Mouse (Mus musculus) adrenal gland, postnatal 10 days (tissue): ENCODE measurements at regions not wholly inside any gene's neighbourhood (a gene's known extent, or its start where the extent isn't known, plus 50 kb on each side); places are given as distances from the start of the nearest gene placed in this dataset.

ENCODE experiments used
- DNase-seq: peaks from one replicate; pipeline ENCODE4 v3.0.0; 2021; ENCODE audit warnings: mixed read lengths

- no peak for DNase-seq
Observed at GRCm38 (mm10) chr5:45027876-45028275, 228.4 kb upstream of the Ldb2 start.

DNA sequence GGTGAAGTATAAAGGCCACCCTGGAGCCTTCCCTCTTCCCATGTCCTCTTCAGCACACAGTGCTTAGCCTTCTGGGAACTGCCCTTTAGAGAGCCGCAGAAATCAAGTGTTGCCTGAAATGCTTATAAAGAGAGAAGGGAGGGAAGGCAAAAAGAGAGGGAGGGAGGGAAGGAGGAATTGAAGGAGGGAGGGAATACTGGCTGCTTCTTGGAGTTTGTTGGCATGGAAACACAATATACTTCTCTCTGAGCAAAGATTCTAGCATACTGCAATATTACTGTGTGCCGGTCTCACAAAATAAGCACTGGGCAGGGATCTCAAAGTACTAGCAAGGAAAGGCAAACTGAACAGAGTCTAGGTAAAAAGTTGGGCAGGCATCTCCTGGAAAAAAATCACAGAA, 225.9 kb upstream of the Ldb2 start:
- no peak for DNase-seq

DNA sequence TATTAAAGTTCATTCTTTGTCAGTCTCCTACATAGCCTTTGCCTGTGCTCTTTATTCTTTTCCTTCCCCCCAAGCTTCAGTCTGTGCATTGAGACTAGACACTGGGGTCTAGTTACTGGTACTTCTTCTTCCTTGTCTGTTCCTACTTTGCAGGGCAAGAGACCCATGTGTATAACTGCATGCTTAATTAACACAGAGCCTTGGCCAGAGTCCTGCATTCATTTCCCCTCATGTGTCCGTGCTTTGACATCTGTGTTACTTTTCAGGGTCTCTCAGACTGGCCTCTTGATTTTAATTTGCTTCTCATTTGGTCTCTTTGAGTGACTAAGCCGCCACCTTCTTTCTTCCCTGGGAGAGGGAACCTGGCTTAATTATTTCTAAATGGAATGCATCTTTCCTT, 208.4 kb upstream of the Ldb2 start:
- DNase-seq = no peak

- DNase-seq = no peak
Observed at GRCm38 (mm10) chr5:45000996-45001395, 201.5 kb upstream of the Ldb2 start.

DNA sequence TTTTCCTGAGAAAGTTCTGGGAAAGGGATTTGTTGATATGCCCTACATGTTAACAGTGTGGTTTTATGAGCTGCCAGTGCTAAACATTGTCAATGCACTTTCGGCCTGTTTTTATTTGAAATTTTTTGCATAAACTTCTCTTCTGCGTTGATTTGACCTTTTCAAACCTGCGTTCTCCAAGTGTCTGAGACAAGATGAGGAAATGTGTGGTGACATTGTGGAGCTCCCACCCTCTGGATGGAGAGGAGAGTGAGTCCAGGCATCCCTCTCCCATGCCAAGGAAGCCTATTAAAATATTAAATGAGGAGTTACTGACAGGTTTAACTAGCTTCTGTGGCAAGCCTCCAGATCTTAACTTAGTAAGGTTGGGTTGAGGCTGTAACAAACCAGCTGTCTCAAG, 199.6 kb upstream of the Ldb2 start:
- no peak for DNase-seq

GRCm38 (mm10) chr5:44975456-44976195, 176.1 kb upstream of the Ldb2 start:
- peak; percentile 20 for DNase-seq

GRCm38 (mm10) chr5:44943023-44943921, 143.8 kb upstream of the Ldb2 start:
- DNase-seq = peak; percentile 46

DNA sequence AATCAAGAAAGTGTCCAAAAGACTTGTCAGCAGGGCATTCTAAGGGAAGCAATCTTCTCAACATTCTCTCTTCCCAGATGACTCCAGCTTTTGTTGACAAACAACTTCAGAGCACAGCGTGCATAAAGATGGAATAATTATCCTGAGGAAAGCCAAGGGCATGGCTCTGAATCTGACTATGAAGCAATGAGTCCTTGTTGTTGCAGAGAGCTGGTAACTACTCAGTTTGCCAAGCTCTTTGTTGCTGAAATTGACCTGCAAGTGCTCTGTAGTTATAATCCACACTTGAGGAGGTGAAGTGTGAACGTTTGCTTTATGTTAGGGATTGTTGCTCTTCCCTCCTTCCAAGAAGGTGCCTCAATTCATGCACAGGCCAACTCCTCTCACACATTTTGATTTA, 143.1 kb upstream of the Ldb2 start:
- peak; percentile 15 for DNase-seq

- DNase-seq = peak; percentile 6
Observed at GRCm38 (mm10) chr5:44925476-44925875, 126.0 kb upstream of the Ldb2 start.

- no peak for DNase-seq
Observed at GRCm38 (mm10) chr5:44922129-44922775, 122.8 kb upstream of the Ldb2 start.

DNA sequence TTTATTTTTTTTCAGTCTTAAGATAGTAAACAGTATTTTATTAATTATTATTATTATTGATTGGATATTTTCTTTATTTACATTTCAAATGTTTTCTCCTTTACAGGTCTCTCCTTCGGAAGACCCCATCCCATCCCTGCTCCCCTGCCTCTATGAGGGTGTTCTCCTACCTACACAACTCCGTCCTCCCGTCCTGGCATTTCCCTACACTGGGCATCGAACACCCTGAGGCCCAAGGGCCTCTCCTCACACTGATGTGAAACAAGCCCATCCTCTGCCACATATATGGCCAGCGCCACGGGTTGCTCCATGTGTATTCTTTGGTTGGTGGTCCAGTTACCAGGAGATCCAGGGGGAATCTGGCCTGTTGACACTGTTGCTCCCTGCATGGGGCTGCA, 118.3 kb upstream of the Ldb2 start:
- no peak for DNase-seq

DNA sequence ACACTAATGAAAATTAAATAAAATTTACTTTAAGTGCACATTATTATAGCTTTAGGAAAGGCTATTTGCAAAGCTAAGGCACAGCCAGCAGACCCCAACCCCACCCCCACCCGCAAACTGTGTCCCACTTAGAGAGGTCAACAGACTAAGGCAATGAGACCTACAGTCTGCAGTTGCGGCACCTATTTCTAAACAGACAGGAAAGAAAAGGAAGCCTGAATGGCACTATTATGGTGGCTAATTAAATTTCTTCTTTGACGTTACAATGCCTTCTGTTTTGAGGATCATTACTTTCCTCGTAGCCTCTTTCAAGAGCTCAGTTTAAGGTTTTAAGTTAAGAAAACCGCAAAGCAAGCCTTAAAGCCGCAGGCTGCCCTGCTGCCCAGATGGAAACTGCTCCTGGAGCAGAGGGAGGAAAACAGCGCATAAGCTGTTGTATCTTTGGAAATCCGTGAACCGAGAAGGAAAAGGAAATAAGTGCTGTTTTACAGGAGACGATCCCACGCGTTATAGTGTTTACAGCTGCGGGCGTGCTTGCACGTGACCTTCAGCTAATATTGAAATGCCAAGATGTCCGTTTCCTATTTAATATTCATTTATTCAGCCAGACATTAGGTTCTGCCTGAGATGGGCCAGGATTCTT, 117.8 kb upstream of the Ldb2 start:
- DNase-seq = no peak

DNA sequence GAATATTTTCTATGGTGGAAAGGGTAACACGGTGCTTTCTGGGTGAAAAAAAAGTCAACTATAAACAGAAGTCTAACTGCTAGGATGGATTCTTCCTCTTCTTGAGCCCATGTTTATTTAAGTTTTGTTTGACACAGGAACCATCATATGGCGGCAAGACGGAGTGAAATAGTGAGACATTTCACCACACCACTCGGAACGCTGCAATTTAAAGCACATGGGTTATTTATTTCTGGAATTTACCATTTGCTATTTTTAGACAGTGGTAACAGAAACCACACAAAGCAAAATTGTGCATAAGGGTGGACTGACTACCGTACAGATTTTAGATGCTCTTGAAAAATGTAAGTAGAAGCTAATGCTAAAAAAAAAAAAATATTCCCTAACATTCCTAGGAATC, 103.1 kb upstream of the Ldb2 start:
- DNase-seq = no peak

DNA sequence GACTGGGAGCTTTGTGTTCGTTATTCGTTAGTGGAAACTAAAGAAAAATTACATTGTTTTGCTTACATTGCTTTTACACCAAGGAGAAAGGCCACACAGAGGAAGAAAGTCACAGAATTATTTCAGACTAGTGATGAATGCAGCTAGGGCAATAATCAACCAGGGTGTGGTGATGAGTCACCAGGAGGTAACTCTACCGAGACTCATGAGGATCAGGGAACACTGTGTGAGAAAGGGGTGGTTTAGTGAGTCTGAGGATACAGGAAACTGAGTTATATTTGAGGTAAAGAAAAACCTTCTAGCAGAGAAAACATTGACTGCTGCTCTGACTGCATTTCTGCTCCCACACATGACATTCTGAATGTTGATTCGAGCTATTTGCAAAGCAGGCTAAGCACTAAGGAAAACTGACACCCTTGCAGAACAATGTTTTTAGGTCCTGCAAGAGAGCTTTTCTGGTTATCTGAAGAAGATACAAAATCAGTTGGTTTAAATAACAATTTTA, 87.1 kb upstream of the Ldb2 start:
- no peak for DNase-seq

- peak; percentile 45 for DNase-seq
Observed at GRCm38 (mm10) chr5:44876946-44877345, 77.5 kb upstream of the Ldb2 start.

DNA sequence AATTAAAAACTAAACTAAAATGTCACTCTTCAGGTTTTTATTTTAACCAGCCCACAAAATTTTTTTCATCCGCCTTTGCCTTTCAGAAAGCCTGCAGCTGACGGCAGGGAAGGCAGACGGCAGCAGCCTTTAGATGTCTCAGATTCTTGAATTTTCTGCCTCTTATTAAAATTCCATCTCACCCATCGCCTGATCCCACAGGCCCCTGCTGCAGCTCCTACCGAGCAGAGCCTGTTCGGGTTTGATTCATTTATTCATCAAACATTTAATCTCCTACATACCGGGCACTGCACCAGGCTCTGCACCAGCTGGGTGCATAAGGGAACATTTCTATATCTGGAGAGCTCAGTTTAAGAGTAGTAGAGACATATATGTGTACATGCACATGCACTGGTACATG, 72.8 kb upstream of the Ldb2 start:
- no peak for DNase-seq

GRCm38 (mm10) chr5:44863887-44864286, 64.4 kb upstream of the Ldb2 start:
- no peak for DNase-seq

DNA sequence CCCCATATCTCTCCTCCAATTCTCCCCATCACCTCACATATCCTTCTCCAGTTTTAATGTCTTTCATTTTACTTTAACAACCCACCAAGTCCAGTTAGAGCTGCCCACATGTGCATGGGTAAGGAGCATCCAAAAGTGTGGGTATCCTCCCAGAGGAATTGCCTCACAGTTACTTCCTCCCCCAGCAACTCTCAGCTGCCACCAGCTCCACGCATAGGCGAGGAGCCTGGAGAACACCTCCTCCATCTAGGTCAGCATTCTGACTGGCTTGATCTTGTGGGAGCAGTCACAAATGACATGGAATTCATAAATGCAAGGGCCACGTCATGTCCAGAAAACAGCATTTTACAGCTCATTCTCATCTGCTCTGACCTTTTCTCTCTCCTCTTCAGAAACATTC, 63.9 kb upstream of the Ldb2 start:
- no peak for DNase-seq

DNA sequence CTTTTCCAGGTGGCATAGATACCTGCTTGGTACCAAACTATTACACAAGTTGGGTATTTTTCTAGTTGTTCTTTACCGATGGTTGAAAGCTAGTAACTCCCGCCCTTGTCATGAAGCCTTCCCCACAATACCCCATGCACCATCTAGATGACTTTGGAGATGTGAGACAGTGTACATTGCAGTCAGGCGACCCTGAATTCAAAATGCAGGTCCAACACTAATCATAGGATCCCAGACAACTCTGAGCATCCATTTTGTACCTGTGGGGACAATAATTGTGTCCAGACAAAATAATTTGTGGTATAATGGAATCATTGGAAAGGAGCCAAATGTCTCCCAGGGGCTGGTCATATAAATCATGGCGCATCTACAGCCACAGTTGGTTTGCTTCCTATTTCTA, 54.7 kb upstream of the Ldb2 start:
- no peak for DNase-seq
